Mouse (Mus musculus) cerebellum, postnatal 4 days (tissue): Measurements from ENCODE around the gene Anks1.
"Not testable (repeated sequence)": the region's sequence is repeated elsewhere in the genome, so short reads cannot be mapped to it uniquely, and the experiment has no call there.

Source experiments
- DNase-seq, 2 experiments: peaks; one replicate each; pipeline ENCODE4 v3.0.0; 2022; ENCODE audit warnings: low spot score in 2 of 2, mixed read lengths in 1 of 2

Gene Anks1

GRCm38 (mm10) chr17:27997212-27997611 lies 88.1 kb downstream of the Anks1 start:
- DNase-seq: no peak

- not testable (repeated sequence) for DNase-seq
These were observed 90.7 kb downstream of the Anks1 start for GRCm38 (mm10) chr17:27999683-28000273.

DNA sequence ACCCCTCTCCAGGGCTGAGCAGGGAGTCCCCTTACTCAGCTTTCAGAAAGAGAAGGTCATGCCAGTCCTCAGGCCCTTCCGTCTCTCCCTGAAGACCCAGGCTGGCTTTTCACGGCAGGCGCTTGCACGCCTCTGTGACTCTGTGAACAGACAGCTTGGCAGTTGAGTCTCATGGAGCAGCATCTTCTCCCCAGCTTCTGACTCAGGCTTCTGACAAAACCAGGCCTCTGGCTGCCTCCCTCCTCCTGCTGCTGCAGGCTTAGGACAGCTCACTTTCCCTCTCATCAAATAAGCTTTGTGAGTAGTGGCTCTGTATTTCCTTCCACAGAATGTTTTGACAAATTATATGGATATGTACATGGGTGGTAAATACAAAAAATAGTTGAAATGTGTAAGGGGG lies 91.3 kb downstream of the Anks1 start:
- DNase-seq: no peak

DNA sequence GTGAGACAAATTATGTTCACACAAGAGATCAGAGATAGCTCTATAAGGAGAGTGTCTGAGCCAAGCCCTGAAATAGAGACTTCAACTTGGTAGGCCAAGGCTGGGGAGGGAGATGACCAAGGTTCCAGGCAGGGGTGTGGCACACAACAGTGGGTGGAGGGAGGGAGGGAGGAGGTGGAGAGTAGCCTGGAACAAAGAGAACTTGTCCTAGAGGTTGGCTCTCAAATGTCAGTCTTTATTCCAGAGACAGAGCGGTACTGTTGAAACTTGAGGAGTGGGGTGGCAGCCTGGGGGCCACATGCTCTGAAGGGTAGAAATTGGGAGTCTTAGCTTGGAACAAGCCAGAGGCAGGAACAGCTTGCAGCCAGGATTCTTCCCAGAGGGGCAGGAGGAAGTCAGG lies 91.7 kb downstream of the Anks1 start:
- no peak for DNase-seq

GRCm38 (mm10) chr17:28005393-28005792 lies 96.3 kb downstream of the Anks1 start:
- DNase-seq: no peak

- DNase-seq: no peak
These were observed 97.1 kb downstream of the Anks1 start for GRCm38 (mm10) chr17:28006208-28006607.

DNA sequence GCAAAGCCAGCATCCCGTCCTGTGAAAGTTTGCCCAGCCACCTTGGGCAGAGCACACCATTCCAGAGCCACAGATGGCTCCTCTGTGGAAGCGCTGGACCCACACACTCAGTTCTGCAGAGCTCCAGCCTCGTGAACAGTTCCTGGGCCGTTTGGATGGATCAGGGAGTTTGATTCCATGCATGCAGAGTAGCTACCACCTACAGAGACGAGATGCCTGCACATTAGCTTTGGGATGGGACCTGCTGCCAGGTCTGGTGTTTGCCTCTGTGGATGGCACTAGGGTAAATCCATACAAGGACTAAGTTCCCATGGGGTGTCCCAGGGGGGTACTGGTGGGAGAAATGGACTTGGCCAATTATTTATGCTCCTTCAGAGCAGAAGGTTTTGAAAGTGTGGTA lies 97.5 kb downstream of the Anks1 start:
- no peak for DNase-seq

GRCm38 (mm10) chr17:28007179-28007811 lies 98.2 kb downstream of the Anks1 start:
- DNase-seq: no peak

GRCm38 (mm10) chr17:28007857-28008564 lies 98.9 kb downstream of the Anks1 start:
- DNase-seq: no peak

- no peak for DNase-seq
These were observed 99.5 kb downstream of the Anks1 start for GRCm38 (mm10) chr17:28008565-28008981.

- no peak for DNase-seq
These were observed 100.1 kb downstream of the Anks1 start for GRCm38 (mm10) chr17:28009066-28009715.

GRCm38 (mm10) chr17:28009716-28010114 lies 100.6 kb downstream of the Anks1 start:
- no peak for DNase-seq

GRCm38 (mm10) chr17:28010925-28011324 lies 101.8 kb downstream of the Anks1 start:
- DNase-seq: no peak

DNA sequence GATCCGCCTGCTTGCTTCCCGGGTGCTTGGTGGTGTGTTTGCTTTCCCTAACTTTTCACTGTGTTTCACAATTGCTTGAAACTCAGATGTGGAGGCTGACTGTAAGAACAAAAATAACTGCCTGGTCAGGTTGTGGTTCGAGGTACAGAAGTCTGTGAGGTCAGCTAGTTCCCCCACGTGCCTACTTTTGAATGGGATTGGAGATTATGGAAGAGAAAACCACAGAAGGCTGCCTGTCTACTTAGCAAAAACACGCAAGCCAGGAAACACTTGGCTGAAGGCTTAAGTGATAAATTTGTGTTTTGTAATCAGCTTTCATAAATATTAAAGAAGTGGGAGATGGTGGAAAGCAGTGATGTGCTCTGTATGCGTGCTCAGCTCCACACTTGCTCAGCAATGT lies 103.7 kb downstream of the Anks1 start:
- DNase-seq: no peak

DNA sequence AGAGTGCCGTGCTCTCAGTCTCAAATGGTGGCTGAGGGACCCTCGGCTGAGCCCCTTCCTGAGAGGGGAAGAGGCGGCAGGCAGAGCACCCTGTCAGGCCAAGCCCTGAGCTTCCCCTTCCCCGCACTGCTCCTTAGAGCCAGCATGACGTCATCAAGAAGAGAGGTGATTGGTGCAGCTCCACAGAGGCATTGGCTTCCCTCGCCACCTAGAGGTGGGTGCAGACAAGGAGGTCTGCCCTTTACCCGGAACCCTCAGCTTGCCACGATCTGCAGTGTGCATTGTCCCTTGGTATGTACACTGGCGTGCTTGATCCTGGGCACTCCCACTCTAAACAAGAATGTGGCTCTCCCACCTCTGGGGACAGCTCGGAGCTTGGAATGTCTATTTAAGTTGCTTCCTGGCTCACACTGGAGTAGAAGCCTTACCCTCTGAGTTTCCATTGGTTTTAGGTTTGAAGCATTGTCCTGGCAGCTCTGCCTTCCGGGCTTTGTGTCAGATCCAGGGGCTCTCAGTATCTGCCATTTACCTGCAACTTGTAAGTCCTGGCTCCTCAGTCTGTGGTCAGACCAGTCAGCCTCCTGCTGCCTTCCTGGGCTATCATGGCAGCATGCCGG lies 104.3 kb downstream of the Anks1 start:
- peak in 1 of 2 experiments; percentile 48 for DNase-seq

DNA sequence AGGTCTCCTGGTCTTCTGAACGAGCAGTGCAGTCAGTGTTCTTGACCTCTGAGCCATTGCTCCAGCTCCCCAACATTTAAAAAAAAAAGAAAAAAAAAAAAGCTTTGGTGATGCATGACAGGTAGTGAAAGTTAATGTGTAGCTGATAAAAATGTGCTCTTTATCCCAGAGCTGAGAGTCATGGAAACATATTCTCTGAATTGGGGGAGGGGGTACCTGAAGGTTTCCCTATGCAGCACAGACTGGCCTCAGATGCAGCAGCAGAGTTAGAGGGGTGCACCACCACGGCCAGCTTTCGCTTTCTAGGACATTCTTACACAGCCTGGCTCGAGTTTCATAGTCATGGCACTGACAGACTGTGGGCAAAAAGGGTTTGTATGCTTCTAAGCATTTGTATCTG lies 105.3 kb downstream of the Anks1 start:
- DNase-seq: no peak

- DNase-seq: no peak
These were observed 106.1 kb downstream of the Anks1 start for GRCm38 (mm10) chr17:28015068-28015730.

GRCm38 (mm10) chr17:28016056-28016797 lies 107.1 kb downstream of the Anks1 start:
- DNase-seq: no peak

DNA sequence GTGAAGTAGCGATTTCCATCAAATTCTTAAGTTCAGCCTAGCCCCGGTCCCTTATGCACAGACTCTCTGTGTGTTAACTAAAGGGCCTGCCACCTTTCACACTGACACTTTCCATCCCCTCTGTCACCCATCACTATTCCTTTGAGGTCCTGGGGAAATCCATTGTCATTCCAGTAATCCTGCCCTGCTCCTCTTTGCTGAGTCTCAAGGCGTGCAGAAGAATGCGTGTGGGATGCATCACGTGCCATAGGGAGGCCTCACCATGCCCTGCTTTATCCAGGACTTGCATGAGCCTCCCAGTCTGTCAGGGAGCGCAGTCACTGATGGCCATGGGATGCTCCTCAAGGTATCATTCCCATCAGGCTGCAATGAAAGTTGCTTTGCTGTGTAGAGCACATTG lies 109.2 kb downstream of the Anks1 start:
- DNase-seq: no peak

DNA sequence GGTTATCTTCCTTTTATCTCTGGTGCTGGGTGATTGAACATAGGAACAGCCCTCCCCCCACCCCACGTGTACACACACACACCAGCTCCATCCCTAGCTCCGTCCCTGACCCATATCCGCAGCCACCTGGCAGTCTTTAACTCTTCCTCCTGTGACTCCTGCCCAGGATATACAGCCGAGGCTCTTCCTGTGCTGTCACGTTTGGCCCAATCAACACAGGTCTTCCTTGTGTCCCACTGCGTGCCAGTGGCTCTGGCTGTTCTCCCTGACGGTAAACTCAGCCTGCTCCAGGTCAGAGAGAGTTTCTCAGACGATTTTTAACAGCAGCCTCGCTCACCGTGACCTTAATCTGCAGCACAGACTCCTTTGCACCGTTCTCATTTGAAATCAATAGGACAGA lies 109.7 kb downstream of the Anks1 start:
- DNase-seq: no peak
